Mouse (Mus musculus) liver, postnatal 0 days (tissue): ENCODE results near the gene Npas1. TPM values are rescaled to one million over a fixed set of nuclear protein-coding genes. Genes with fewer than 3 reads are reported as not detected.

ENCODE experiments used
- ATAC-seq: fragments of 200-750 bp; cut with Nextera tagmentation; 2 replicates; pipeline ENCODE4 v1.8.0; 2017; ENCODE audit warnings: mild to moderate bottlenecking, moderate library complexity
- DNase-seq: peaks from one replicate; pipeline ENCODE4 v3.0.0-alpha.2; 2016
- H3K27ac ChIP-seq: fragments of 300-500 bp; sonication (generic); 2 replicates; pipeline ENCODE4 v1.5.1; 2014; ENCODE audit warnings: antibody characterized with exemption, moderate library complexity, mild to moderate bottlenecking, low read depth
- H3K27me3 ChIP-seq: fragments of 300-500 bp; sonication (generic); 2 replicates; pipeline ENCODE4 v1.6.1; 2014; ENCODE audit warnings: low read length, control low read depth, mixed read lengths; ENCODE audit not compliant: insufficient read depth
- H3K36me3 ChIP-seq: fragments of 300-500 bp; sonication (generic); replicated peaks from 2 replicates; pipeline ENCODE4 v1.6.1; 2014; ENCODE audit warnings: mild to moderate bottlenecking, control low read depth, low read length, moderate library complexity, mixed read lengths; ENCODE audit not compliant: insufficient read depth
- H3K4me1 ChIP-seq: fragments of 300-500 bp; sonication (generic); 2 replicates; pipeline ENCODE4 v1.6.1; 2014; ENCODE audit warnings: antibody characterized with exemption, mild to moderate bottlenecking, control low read depth; ENCODE audit not compliant: insufficient read depth
- H3K4me2 ChIP-seq: fragments of 300-500 bp; sonication (generic); 2 replicates; pipeline ENCODE4 v1.6.1; 2014; ENCODE audit warnings: low read depth, mild to moderate bottlenecking, low read length, moderate library complexity, mixed read lengths
- H3K4me3 ChIP-seq: fragments of 300-500 bp; sonication (generic); 2 replicates; pipeline ENCODE4 v1.5.1; 2014; ENCODE audit warnings: low read depth, low read length
- H3K9ac ChIP-seq: fragments of 300-500 bp; sonication (generic); replicated peaks from 2 replicates; pipeline ENCODE4 v1.6.1; 2014; ENCODE audit warnings: mild to moderate bottlenecking, moderate library complexity
- H3K9me3 ChIP-seq: fragments of 300-500 bp; sonication (generic); 2 replicates; pipeline ENCODE4 v1.6.1; 2016; ENCODE audit warnings: mild to moderate bottlenecking, control low read depth, low read length, mixed read lengths
- CTCF ChIP-seq: sonication (generic); IDR thresholded peaks from 2 replicates; pipeline ENCODE4 v1.5.1; 2016; ENCODE audit warnings: antibody characterized with exemption, low read depth
- EP300 ChIP-seq: IDR thresholded peaks from 2 replicates; pipeline ENCODE4 v1.6.1; 2016; ENCODE audit warnings: antibody characterized with exemption, low read depth, mild to moderate bottlenecking
- WGBS: fragments of 180-500 bp; shearing (Covaris S2); extraction: QIAGEN DNeasy Blood & Tissue Kit; methylation state at CpG from one replicate; pipeline ENCODE4 v1.1.7; 2014; ENCODE audit not compliant: insufficient replicate concordance; 5-methylcytosine and 5-hydroxymethylcytosine counted together
- polyA plus RNA-seq: library from polyadenylated mRNA; unstranded; fragments of >200 nt; fragmentation: Nextera tagmentation; extraction: Ambion mirVana; gene quantifications from 2 replicates; pipeline ENCODE4 v1.2.1, GENCODE M21; 2015

Gene Npas1
- polyA plus RNA-seq, 1 experiment from 2014 or later = 0.11 TPM

DNA sequence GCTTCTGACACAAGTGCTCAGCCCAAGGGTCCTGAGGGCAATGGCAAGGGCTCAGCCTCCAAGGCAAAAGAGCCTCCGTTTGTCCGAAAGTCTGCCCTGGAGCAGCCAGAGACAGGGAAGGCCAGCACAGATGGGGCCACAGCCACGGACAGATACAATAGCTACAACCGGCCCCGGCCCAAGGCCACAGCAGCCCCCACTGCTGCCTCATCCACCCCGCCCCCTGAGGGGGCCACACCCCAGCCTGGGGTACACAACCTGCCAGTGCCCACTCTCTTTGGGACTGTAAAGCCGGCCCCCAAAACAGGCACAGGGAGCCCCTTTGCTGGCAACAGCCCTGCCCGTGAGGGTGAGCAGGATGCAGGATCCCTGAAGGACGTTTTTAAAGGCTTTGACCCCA lies 42.4 kb downstream of the Npas1 start:
- DNase-seq (no peak), ATAC-seq (no peak)
- Histone ChIP-seq H3K27ac (no peak overlapping the region), H3K4me2 (no peak overlapping the region), H3K27me3 (no peaks in the 10 kb centered on the region), H3K36me3 (peaks cover 64% of the 10 kb centered on the region), H3K4me3 (no peak overlapping the region), H3K9me3 (no peaks in the 10 kb centered on the region), H3K9ac (no peak overlapping the region), H3K4me1 (no peaks in the 10 kb centered on the region)
- TF ChIP-seq EP300 (no peak), CTCF (no peak)
- 88% methylated on average over 9 of the region's 9 CpGs for WGBS

GRCm38 (mm10) chr7:16433352-16433971 lies 44.1 kb downstream of the Npas1 start:
- Histone ChIP-seq H3K36me3 (peaks cover 80% of the 10 kb centered on the region), H3K4me1 (no peaks in the 10 kb centered on the region), H3K9ac (no peak overlapping the region), H3K27me3 (no peaks in the 10 kb centered on the region), H3K9me3 (no peaks in the 10 kb centered on the region), H3K4me3 (no peak overlapping the region), H3K27ac (no peak overlapping the region), H3K4me2 (no peak overlapping the region)
- WGBS = 79% methylated on average over 3 of the region's 3 CpGs
- no peak for DNase-seq
- ATAC-seq = no peak
- TF ChIP-seq EP300 (no peak), CTCF (no peak)

DNA sequence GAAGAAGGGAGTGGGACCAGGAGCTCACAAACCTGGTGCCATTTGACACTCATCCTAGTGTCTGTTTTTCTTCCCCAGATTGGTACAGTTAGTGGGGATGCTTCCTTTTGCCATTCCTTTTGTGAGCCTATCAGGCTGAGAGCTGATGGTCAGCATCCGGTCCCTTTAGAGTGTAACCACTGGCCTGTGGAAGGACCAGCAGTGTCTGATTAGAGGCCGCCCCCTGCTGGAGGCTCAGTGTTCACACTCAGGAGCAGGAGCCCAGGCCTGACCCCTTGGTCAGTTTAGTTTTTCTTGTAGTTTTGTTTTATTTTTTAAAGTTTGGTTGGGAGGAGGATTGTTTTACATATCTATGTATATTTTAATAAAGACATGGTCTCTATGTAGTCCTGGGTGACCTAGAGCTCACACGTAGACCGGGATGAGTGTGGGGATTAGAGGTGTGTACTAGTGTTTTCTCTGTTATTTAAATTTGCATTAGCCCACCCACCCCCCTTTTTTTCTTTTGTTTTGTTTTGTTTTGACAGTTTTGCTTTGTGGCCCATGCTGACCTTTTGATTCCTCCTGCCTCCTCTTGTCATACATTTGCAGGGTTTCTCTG lies 51.3 kb downstream of the Npas1 start:
- Histone ChIP-seq H3K9ac (no peak overlapping the region), H3K4me1 (peaks cover 2% of the 10 kb centered on the region), H3K4me2 (no peak overlapping the region), H3K9me3 (no peaks in the 10 kb centered on the region), H3K27ac (no peak overlapping the region), H3K27me3 (no peaks in the 10 kb centered on the region), H3K4me3 (no peak overlapping the region), H3K36me3 (peaks cover 97% of the 10 kb centered on the region)
- DNase-seq = peak; percentile 88
- peak; percentile 81 for ATAC-seq
- 61% methylated on average over 4 of the region's 4 CpGs for WGBS
- no peak for TF ChIP-seq EP300
- TF ChIP-seq CTCF = peak; percentile 93

DNA sequence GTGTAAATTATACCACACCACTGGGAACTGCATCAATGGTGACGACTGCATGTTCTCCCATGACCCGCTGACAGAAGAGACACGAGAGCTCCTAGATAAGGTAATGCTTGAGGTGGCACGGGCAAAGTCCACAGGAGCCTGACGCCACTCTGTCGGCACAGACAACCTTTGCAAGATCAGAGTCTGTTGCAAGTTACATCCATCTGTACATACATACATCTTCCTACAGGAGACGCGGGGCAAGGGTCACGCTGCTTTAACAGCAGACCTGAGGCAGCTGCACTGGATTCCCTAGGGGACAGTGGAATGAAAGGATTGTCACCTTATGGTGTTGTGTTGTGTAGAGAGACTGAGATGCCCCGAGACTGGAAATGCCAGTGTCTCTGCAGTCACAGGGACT lies 51.8 kb downstream of the Npas1 start:
- DNase-seq = no peak
- ATAC-seq = no peak
- 78% methylated on average over 10 of the region's 10 CpGs for WGBS
- H3K27ac ChIP-seq = no peak overlapping the region
- H3K36me3 ChIP-seq = peaks cover 97% of the 10 kb centered on the region
- H3K9me3 ChIP-seq = no peaks in the 10 kb centered on the region
- peaks cover 7% of the 10 kb centered on the region for H3K4me1 ChIP-seq
- H3K27me3 ChIP-seq = no peaks in the 10 kb centered on the region
- H3K4me3 ChIP-seq = no peak overlapping the region
- TF ChIP-seq EP300 (no peak), CTCF (no peak)
- H3K4me2 ChIP-seq = no peak overlapping the region
- no peak overlapping the region for H3K9ac ChIP-seq

- DNase-seq (no peak), ATAC-seq (no peak)
- peaks cover 15% of the 10 kb centered on the region for H3K4me1 ChIP-seq
- no peak for TF ChIP-seq EP300
- TF ChIP-seq CTCF = no peak
- H3K4me2 ChIP-seq = no peak overlapping the region
- H3K9ac ChIP-seq = no peak overlapping the region
- no peak overlapping the region for H3K27ac ChIP-seq
- H3K27me3 ChIP-seq = no peaks in the 10 kb centered on the region
- peaks cover 97% of the 10 kb centered on the region for H3K36me3 ChIP-seq
- no peak overlapping the region for H3K4me3 ChIP-seq
- 92% methylated on average over 9 of the region's 9 CpGs for WGBS
- no peaks in the 10 kb centered on the region for H3K9me3 ChIP-seq
Observed at GRCm38 (mm10) chr7:16423731-16424130, 53.8 kb downstream of the Npas1 start.

GRCm38 (mm10) chr7:16422222-16422856 lies 55.2 kb downstream of the Npas1 start:
- no peak overlapping the region for H3K27ac ChIP-seq
- no peak overlapping the region for H3K4me3 ChIP-seq
- TF ChIP-seq EP300 = no peak
- no peak for TF ChIP-seq CTCF
- DNase-seq = no peak
- WGBS = 81% methylated on average over 18 of the region's 18 CpGs
- no peaks in the 10 kb centered on the region for H3K9me3 ChIP-seq
- H3K4me2 ChIP-seq = no peak overlapping the region
- peaks cover 18% of the 10 kb centered on the region for H3K4me1 ChIP-seq
- ATAC-seq = no peak
- peaks cover 96% of the 10 kb centered on the region for H3K36me3 ChIP-seq
- H3K27me3 ChIP-seq = no peaks in the 10 kb centered on the region
- no peak overlapping the region for H3K9ac ChIP-seq
